Mouse (Mus musculus) monocyte, adult 5-6 weeks (primary cell): Measurements from ENCODE around the gene Synm. TPM values are rescaled to one million over a fixed set of nuclear protein-coding genes. Genes with fewer than 3 reads are reported as not detected.

Experiments
- ATAC-seq: fragments of 153-309, 156-312 bp; replicated peaks from 2 replicates; pipeline ENCODE4 v1.8.0; 2017; ENCODE audit warnings: mild to moderate bottlenecking; ENCODE audit not compliant: low TSS enrichment, insufficient number of reproducible peaks, severe bottlenecking, poor library complexity, low FRiP score
- total RNA-seq: library from RNA; stranded (forward); fragments of 200-1000, 200-491, 200-594 nt; gene quantifications from 3 replicates; pipeline ENCODE4 v1.2.3, GENCODE M21; 2017

The Synm gene
- total RNA-seq, 1 experiment from 2014 or later, result not detected

GRCm38 (mm10) chr7:67755366-67755765 is 4.2 kb downstream of the Synm start:
- no peak for ATAC-seq

- no peak for ATAC-seq
These were observed 4.9 kb downstream of the Synm start for GRCm38 (mm10) chr7:67754606-67755005.

GRCm38 (mm10) chr7:67749441-67750239 is 9.9 kb downstream of the Synm start:
- ATAC-seq, result no peak

DNA sequence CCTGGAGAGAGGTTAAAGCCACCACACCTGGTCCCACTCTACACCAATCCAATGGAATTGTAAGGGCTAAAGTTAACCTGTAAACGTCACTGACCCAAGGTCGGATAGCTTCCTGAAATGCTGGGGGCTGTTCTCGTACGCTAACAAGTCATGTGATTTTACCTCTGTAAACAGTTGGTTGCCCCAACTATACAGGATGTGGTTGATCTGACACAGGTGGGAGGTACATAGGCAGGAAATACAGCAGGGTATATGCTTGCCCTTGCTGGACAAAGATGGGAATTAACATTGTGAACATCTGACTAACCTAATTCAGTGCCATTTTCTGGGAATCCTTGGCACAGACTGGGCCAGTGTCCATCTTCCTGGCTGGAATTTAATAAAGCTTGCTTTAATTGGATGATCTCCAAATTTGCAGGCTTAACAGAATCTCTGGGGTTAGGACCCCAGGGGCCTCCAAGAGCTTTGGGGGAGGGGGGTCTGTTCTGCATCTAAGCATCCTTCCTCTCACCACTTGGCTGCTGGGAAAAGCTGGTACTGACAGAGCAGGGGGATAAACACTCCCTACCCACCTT is 11.7 kb downstream of the Synm start:
- no peak for ATAC-seq

DNA sequence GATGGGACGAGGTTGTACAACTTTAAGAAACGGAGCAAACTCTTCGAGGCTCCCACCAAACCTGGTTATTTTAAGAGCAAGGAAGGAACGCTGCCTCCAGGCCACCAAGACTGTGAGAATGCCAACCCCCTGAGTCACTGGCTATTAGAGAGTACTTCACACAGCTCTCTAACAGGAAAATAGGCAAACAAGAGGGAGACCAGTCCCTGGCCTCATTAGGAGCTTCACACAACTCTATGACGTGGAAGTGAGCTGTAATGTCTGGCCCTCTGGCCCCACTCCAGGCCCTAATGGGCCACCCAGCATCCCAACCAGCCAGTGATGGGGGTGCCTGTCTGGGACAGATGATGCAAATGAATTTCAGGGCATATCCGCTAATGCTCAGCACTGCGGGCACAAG is 17.8 kb downstream of the Synm start:
- ATAC-seq, result no peak

DNA sequence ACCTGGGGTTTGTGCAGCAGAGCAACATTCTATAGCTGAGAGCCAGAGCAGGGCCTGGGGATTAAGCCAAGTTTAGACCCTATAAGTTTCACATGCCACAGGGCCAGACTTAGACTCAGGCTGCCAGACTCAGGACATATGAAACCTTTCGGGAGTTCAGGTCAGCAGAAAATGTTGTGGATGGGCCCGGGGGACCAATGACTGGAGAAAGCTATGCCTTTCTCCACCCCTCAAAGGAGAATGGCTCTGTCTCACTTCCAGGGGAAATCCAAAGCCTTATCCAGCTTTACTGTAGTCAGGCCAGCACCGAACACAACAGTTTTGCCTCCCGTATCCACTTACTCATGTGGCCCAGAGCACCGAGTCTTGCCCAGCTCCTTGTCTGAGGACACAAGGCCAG is 18.7 kb downstream of the Synm start:
- ATAC-seq, result no peak

- ATAC-seq, result no peak
These were observed 19.2 kb downstream of the Synm start for GRCm38 (mm10) chr7:67740382-67740781.

GRCm38 (mm10) chr7:67732276-67732675 is 27.3 kb downstream of the Synm start:
- no peak for ATAC-seq

DNA sequence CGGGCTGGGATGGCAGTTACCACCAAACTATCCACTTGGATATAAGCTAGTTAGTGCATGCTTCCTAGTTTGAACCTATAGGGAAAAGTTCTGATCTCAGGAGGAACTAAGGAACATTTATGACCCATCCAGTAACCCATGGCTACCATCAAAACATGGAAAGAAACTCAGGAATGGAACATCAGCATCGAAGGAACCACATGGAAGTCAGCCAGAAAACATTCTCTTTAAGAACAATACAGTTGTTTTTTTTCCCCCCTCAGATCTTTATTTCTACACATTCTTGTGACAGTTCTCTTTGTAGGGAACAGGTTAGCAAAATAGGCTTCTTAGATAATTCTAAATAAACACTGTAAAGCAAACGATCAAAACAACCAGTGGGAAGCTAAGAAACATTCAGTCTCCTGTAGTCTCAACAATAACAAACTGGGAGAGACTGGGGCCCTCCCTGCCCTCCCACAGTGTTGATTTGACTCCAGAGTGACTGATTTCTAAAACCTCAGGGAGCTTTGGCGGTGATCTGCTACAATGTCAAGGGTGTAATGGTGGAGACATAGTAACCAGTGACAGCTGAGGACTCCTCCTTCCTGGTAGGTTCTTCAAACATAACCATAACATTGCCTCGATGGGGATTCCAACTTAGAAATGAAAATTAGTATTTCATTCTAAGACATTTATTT is 29.0 kb downstream of the Synm start:
- no peak for ATAC-seq

DNA sequence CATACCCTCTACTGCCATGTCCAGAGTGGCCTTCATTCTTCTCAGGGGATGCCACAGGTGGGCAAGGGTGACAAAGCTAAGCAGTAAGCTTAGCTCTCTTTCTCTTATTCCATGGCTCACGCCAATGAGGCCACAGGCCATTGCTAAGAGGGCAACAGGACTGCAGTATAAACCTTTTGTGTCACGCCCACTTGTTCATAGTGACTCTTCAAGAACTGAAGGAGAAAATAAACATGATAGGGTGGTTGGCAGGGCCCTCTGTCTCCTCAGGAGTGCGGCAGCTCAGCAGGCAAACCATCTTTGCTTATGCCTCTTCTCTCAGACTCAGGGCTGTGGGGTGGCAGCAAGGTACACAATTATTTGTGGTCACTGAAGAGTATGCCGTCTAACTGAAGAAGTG is 30.7 kb downstream of the Synm start:
- no peak for ATAC-seq

- no peak for ATAC-seq
These were observed 31.3 kb downstream of the Synm start for GRCm38 (mm10) chr7:67728203-67728602.

- no peak for ATAC-seq
These were observed 34.5 kb downstream of the Synm start for GRCm38 (mm10) chr7:67725016-67725415.

DNA sequence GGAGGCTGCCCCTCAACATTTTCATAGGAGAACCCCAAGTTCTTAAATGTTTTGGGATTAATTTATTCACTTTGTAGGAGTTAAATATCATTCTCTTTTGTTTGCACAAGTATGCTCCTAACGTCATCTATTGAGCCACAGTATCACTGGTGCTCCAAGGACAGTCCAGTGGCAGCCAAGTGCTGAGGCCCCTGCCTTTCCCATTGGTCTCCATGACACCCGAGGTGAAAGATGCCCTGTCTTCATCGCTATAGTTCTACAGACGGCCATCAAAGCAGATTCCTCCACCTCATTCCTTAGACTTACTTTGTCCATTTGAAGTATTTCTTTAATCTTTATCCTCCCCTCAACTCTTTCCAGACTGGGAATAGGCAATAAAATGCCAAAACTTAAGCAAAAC is 35.0 kb downstream of the Synm start:
- ATAC-seq, result no peak

- no peak for ATAC-seq
These were observed 37.4 kb downstream of the Synm start for GRCm38 (mm10) chr7:67722163-67722562.

DNA sequence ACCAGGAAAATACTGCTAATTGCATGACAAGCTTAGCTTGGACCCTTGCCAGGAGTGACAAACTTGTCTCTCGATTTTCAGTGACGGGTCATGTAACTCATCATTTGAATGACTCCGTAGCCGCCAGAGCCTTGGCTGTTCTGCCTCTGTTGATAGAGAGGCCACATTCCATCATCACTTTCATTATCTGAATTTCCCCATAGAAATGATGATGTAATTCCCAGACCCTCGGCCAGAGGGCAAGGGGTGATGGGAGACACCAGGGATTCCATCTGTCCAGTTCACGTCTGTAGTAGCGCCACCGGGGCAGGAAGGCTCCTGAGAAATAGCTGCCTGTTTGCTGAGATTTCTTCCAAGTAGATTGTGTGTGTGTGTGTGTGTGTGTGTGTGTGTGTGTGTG is 40.7 kb downstream of the Synm start:
- no peak for ATAC-seq

DNA sequence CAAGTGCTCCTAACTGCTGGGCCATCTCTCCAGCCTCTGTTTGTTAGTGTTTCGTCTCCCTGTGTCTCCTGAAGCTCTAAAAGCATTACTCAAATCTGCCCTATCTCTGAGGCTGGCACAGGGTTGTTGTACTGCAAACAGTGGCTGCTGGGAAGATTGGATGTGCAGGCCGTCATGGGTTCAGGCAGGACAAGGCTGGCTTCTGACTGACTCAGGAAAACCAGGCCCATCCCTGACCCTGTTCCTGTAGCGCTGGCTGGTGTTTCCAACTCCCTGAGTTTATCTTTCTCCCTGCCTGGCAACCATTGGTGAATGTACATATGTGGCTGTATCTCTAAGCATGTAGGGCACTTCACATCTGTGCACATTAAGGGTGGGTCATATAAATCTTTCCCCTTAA is 42.0 kb downstream of the Synm start:
- no peak for ATAC-seq

DNA sequence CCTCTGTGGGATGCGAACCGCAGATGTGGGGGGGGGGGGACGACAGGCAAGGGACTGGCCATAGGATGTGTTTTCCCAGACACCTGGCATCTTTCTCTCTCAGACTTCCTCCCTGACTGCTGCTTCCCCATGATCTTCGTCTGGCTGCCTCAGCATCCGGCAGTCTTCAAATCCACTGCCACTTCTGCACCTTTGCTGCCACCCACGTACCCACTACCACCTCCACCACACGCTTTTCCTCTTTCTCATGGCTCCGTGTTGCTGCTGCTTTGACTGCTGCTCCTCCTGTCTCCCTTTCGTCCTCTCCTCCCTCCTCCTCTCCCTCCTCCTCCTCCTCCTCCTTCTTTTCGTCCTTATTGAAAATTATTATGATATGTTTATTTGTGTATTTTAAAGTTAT is 42.6 kb downstream of the Synm start:
- no peak for ATAC-seq

DNA sequence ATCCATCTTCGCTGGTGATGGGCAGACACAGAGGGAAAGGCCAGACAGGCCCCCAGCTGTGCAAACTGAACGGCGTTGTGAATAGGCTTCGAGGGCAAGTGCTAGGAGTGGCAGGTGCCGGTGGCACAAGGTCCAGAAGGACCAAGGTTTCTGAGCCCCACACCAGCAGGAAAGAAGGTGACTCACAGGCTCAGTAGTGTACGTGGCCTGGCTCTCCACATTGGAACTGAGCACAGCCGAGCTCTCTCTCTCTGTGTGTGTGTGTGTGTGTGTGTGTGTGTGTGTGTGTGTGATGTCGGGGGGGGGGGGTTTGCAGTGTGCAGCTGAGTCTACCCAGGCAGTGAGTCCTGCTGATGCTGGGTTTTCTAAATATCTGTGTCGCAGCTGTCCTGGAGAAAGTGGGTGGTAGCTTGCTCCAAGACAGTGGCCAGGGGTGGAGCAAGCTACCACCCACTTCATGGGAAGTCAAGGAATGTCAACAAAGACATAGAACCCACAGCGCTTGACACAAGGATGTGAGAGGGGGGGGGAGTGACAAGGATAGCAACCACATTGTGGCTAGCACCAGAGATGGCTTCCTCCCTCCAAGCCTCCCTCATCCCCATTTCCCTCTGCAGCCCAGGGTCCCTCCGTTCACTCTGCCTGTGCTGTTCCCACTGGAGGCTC is 43.2 kb downstream of the Synm start:
- no peak for ATAC-seq

- no peak for ATAC-seq
These were observed 44.4 kb downstream of the Synm start for GRCm38 (mm10) chr7:67715176-67715575.
